Mouse (Mus musculus) monocyte, adult 5-6 weeks (primary cell): ENCODE measurements around the gene Ccdc33. TPM values are rescaled to one million over a fixed set of nuclear protein-coding genes. Genes with fewer than 3 reads are reported as not detected.

Experiments
- ATAC-seq: fragments of 153-309, 156-312 bp; replicated peaks from 2 replicates; pipeline ENCODE4 v1.8.0; 2017; ENCODE audit warnings: mild to moderate bottlenecking; ENCODE audit not compliant: low TSS enrichment, insufficient number of reproducible peaks, severe bottlenecking, poor library complexity, low FRiP score
- total RNA-seq: library from RNA; stranded (forward); fragments of 200-1000, 200-491, 200-594 nt; gene quantifications from 3 replicates; pipeline ENCODE4 v1.2.3, GENCODE M21; 2017

Ccdc33 gene
- total RNA-seq, 1 experiment from 2014 or later = not detected

GRCm38 (mm10) chr9:58133893-58134884 lies 15.6 kb upstream of the Ccdc33 start:
- no peak for ATAC-seq

- ATAC-seq = no peak
Measured at GRCm38 (mm10) chr9:58131735-58132134, 13.1 kb upstream of the Ccdc33 start.

- ATAC-seq = no peak
Measured at GRCm38 (mm10) chr9:58130909-58131308, 12.3 kb upstream of the Ccdc33 start.

- ATAC-seq = no peak
Measured at GRCm38 (mm10) chr9:58129508-58129907, 10.9 kb upstream of the Ccdc33 start.

GRCm38 (mm10) chr9:58128926-58129413 lies 10.3 kb upstream of the Ccdc33 start:
- ATAC-seq = no peak

- no peak for ATAC-seq
Measured at GRCm38 (mm10) chr9:58125811-58126210, 7.2 kb upstream of the Ccdc33 start.

- no peak for ATAC-seq
Measured at GRCm38 (mm10) chr9:58125085-58125484, 6.5 kb upstream of the Ccdc33 start.

- ATAC-seq = no peak
Measured at GRCm38 (mm10) chr9:58116024-58116651, 2.5 kb downstream of the Ccdc33 start.

- ATAC-seq = no peak
Measured at GRCm38 (mm10) chr9:58115297-58115925, 3.2 kb downstream of the Ccdc33 start.

- ATAC-seq = no peak
Measured at GRCm38 (mm10) chr9:58114019-58114418, 4.6 kb downstream of the Ccdc33 start.

GRCm38 (mm10) chr9:58113279-58113884 lies 5.2 kb downstream of the Ccdc33 start:
- no peak for ATAC-seq

GRCm38 (mm10) chr9:58112866-58113278 lies 5.8 kb downstream of the Ccdc33 start:
- no peak for ATAC-seq

- no peak for ATAC-seq
Measured at GRCm38 (mm10) chr9:58112321-58112751, 6.3 kb downstream of the Ccdc33 start.

- no peak for ATAC-seq
Measured at GRCm38 (mm10) chr9:58111431-58111830, 7.2 kb downstream of the Ccdc33 start.

GRCm38 (mm10) chr9:58110787-58111186 lies 7.8 kb downstream of the Ccdc33 start:
- no peak for ATAC-seq

GRCm38 (mm10) chr9:58107494-58107893 lies 11.1 kb downstream of the Ccdc33 start:
- ATAC-seq = no peak

GRCm38 (mm10) chr9:58105595-58106169 lies 12.9 kb downstream of the Ccdc33 start:
- no peak for ATAC-seq

GRCm38 (mm10) chr9:58103647-58104046 lies 15.0 kb downstream of the Ccdc33 start:
- no peak for ATAC-seq
